Mouse (Mus musculus) heart, postnatal 36 days (tissue): ENCODE data around the gene Nck2. TPM values are rescaled to one million over a fixed set of nuclear protein-coding genes. Genes with fewer than 3 reads are reported as not detected.
"Not testable (repeated sequence)": the region's sequence is repeated elsewhere in the genome, so short reads cannot be mapped to it uniquely, and the experiment has no call there.

Experiments used
- DNase-seq, 2 experiments: peaks; one replicate each; pipeline ENCODE4 v3.0.0; 2021 to 2022
- intact Hi-C: fragments of 180-260 bp; cut with DNase I; formaldehyde crosslinking; loops from one replicate; pipeline ENCODE4 v1.15.1; 2025
- total RNA-seq, 2 experiments: library from RNA; stranded (reverse); gene quantifications; 2 replicates each; pipeline ENCODE4 v1.2.3; 2021

Nck2 gene
- total RNA-seq, 2 experiments from 2014 or later = 13.6 to 15.3 TPM

DNA sequence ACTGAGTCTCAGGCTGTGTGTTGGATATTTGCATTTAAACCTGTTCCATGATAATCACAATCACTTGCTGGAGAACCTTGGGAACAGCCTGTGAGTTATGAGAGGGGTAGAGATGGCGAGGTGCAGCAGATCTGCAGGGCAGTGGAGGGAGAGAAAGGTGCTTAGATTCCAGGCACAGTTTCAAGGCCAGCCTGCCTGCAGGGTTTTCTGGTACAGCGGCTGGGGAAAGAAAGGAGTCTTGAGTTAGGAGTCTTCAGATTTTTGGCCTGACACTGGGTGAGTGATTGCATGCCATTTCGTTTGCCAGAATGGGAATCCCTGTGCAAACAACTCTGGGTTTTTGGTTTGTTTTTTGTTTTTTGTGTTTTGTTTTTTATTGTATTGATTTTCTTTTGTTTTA is 80.0 kb downstream of the Nck2 start:
- intact Hi-C loops = no loop called here
- no peak for DNase-seq

- DNase-seq = no peak
- intact Hi-C loops = no loop called here
These were observed 83.9 kb downstream of the Nck2 start for GRCm38 (mm10) chr1:43528275-43528674.

- no peak for DNase-seq
- intact Hi-C loops = no loop called here
These were observed 84.7 kb downstream of the Nck2 start for GRCm38 (mm10) chr1:43529086-43529485.

GRCm38 (mm10) chr1:43530295-43531020 is 86.1 kb downstream of the Nck2 start:
- intact Hi-C loops = loop anchor here (5.0 kb wide), 1 partner anchor 83 kb away; no protein-coding TSS in a partner anchor
- DNase-seq = no peak

GRCm38 (mm10) chr1:43531307-43531706 is 86.9 kb downstream of the Nck2 start:
- no peak for DNase-seq
- intact Hi-C loops = loop anchor here (5.0 kb wide), 1 partner anchor 84 kb away; no protein-coding TSS in a partner anchor

GRCm38 (mm10) chr1:43532279-43532678 is 87.9 kb downstream of the Nck2 start:
- intact Hi-C loops = loop anchor here (5.0 kb wide), 1 partner anchor 85 kb away; no protein-coding TSS in a partner anchor
- no peak for DNase-seq

DNA sequence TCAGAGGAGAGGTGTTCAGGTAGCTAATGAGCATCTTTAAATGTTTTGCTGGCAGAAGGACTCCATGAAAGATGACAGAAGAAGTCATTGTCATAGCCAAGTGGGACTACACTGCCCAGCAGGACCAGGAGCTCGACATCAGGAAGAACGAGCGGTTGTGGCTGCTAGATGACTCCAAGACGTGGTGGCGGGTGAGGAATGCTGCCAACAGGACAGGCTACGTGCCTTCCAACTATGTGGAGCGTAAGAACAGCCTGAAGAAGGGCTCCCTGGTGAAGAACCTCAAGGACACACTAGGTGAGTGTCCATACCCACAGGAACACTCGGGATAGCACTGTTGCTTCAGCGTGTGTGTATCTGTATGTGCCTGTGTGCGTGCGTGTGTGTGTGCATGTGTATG is 89.1 kb downstream of the Nck2 start:
- DNase-seq = not testable (repeated sequence)
- intact Hi-C loops = loop anchor here (5.0 kb wide), 1 partner anchor 86 kb away; no protein-coding TSS in a partner anchor

- intact Hi-C loops = loop anchor here (5.0 kb wide), 1 partner anchor 87 kb away; no protein-coding TSS in a partner anchor
- DNase-seq = no peak
These were observed 89.8 kb downstream of the Nck2 start for GRCm38 (mm10) chr1:43534060-43534760.

GRCm38 (mm10) chr1:43535519-43536000 is 91.2 kb downstream of the Nck2 start:
- intact Hi-C loops = loop anchor here (5.0 kb wide), 1 partner anchor 233 kb away; no protein-coding TSS in a partner anchor
- no peak for DNase-seq

- no peak for DNase-seq
- intact Hi-C loops = loop anchor here (5.0 kb wide), 1 partner anchor 234 kb away; no protein-coding TSS in a partner anchor
These were observed 91.9 kb downstream of the Nck2 start for GRCm38 (mm10) chr1:43536266-43536665.

DNA sequence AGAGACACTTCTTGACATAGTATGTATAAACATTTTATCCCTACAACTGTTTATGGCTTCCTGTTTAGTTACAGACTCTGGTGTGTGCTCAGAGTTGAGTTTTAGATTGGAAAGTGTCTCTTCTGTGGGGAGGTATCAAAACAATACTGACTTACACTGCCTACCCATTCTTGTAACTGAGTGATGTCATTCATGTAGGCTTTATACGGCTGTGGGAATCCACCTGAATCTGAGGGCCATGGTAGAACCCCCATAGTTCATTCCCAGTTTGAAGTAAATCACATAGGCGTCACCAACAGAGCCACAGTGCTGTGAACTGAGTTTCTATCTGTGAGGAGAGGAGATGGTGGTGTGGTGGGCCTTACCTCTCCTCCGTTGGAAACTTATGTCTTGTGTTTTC is 92.6 kb downstream of the Nck2 start:
- intact Hi-C loops = loop anchor here (5.0 kb wide), 1 partner anchor 235 kb away; no protein-coding TSS in a partner anchor
- no peak for DNase-seq

- no peak for DNase-seq
- intact Hi-C loops = loop anchor here (5.0 kb wide), 1 partner anchor 235 kb away; no protein-coding TSS in a partner anchor
These were observed 93.1 kb downstream of the Nck2 start for GRCm38 (mm10) chr1:43537496-43537895.

DNA sequence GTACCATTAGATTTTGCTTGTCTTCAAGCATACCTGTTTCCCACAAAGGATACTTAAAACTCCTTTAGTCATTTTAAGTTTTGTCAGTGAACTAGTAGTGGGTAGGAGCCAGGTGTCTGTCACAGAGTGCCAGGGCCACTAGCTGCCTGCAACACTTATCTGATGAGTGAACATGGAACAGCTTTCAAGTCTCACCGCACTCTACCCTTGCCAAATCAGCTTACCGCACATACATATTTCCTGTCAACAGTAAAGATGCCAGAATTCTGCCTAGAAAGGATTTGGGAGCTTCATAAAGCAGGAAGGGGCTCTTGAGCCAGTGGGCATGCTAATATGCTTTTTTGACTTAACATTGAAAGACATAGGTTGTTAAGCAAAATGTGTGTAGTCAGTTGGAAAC is 94.3 kb downstream of the Nck2 start:
- no peak for DNase-seq
- intact Hi-C loops = loop anchor here (5.0 kb wide), 1 partner anchor 236 kb away; no protein-coding TSS in a partner anchor

DNA sequence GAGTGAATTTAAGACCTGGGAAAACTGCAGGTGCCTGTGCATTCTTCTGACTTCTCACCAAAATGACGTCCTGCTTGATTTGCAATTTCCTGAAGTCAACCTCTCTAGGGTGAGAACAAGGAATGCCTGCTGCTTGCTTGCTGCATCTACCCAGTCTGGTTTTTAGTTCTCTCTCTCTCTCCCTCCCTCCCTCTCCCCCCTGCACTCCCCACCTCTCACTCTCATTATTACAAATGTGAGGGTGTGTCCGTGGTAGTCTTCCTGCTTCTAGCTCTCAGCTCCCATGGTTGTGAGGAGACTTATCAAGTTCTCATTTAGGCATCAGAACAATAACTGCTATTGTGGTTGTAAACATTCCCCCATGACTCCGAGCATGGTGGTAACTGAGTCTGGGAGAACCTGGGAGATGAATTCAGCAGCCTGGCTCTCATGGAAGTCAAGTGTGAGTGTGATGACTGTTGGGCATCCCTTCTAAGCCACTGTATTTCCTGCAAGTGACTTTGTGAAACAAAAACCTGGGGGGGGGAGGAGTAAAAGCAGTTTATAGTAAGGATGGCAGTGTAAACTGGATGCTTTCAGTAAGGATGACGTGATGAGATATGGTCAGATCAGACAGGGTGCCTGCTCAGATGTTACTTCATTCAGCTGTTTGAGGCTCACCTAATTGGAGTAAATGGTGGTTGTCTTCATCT is 95.5 kb downstream of the Nck2 start:
- DNase-seq = no peak
- intact Hi-C loops = loop anchor here (5.0 to 10.0 kb wide), 2 partner anchors 238 to 405 kb away; no protein-coding TSS in a partner anchor

DNA sequence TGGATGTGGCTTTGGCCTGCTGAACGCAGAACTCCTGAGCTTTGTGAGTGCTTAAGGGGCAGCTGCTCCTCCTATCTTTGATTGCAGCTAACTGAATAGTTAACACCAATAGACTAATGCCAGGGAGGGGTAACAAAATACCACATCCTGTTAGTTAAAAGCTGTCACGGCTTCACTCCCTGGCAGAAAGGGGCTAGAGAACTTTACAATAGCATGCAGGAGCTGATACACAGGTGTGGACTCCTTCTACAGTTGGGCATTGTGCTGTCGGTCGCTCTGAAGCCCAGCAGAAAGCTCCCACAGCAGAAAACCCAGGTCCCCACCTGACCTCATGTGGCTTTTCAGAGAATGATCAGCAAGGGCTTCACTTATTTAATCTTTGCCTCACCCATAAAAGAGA is 98.0 kb downstream of the Nck2 start:
- intact Hi-C loops = loop anchor here (10.0 kb wide), 1 partner anchor 408 kb away; no protein-coding TSS in a partner anchor
- DNase-seq = no peak

- DNase-seq = no peak
- intact Hi-C loops = loop anchor here (10.0 kb wide), 1 partner anchor 413 kb away; no protein-coding TSS in a partner anchor
These were observed 103.3 kb downstream of the Nck2 start for GRCm38 (mm10) chr1:43547644-43548043.

DNA sequence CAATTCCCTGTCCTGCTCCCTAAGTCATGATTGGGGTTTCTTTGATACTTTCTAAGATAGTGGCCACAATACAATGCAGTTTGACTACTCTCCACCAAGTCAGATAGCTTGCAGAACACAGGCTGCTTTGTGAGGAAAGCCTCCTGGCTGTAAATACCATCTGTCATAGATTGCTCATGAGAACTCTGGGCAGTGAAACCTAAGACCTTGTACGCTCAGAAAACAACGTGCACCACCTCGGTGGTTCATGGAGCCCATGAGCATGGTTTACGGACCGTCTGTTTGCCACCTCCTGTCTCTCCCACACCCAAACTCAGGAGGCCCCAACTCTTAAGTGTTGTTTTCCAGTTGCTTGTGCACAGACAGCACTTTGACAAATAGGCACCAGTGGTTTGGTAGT is 104.4 kb downstream of the Nck2 start:
- intact Hi-C loops = loop anchor here (10.0 kb wide), 1 partner anchor 414 kb away; no protein-coding TSS in a partner anchor
- no peak for DNase-seq

- intact Hi-C loops = no loop called here
- DNase-seq = no peak
These were observed 106.1 kb downstream of the Nck2 start for GRCm38 (mm10) chr1:43550525-43550924.

GRCm38 (mm10) chr1:43553989-43554679 is 109.8 kb downstream of the Nck2 start:
- intact Hi-C loops, DNase-seq: not testable (repeated sequence)
